Mouse (Mus musculus) layer of hippocampus, adult 11-12 months (tissue): Measurements from ENCODE around the gene Uqcc3.
A peak's percentile ranks its signal among the peaks of the same experiment; 100 is the strongest.
"Not testable (repeated sequence)": the region's sequence is repeated elsewhere in the genome, so short reads cannot be mapped to it uniquely, and the experiment has no call there.

Experiments
- DNase-seq: peaks from one replicate; pipeline ENCODE4 v3.0.0; 2022; ENCODE audit warnings: low spot score

Gene Uqcc3

DNA sequence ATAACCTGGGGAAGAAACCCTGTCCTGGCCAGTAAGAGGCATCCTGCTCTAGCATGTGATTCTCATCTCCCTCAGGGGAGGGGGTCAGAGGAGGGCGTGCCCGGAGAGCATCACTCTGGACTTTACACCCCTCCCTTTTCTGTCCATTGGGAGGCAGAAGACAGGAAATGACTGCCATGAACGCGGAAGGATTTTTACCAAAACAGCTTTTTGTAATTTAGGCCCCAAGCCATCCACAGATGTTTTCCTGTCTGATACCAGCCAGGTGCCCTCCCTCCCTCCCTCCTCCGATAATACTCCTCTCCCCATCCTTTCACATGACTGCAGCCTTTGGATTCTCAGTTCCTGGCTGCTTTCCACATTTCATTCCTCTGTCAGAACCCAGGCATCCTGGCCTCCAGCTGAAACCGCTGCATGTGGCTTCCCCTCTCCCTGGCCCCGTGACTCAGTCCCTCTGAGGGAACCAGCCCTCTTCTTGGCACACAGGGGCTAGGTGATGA, 30.3 kb downstream of the Uqcc3 start, which contains the start of gene Lrrn4cl:
TSS of gene Lrrn4cl (plus strand) at position 367 of the 500 bp plus-strand sequence.
- DNase-seq = no peak

DNA sequence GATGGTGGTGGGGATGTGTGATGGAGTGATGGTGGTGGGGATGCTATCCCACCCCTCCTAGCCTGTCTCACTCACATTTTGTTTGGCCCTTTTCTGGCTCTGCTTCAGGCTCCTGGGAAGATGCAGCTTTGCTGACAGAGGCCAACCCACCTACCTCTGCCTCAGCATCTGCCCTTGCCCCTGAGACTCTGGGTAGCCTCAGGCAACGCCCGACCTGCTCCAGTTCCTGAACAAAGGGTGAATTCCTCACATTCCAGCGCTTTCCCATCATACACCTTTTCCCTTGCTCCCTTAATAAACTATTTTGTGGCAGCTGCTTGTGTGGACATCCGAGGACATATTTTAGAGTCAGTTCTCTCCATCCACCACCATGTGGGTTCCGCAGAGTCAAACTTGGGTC, 32.4 kb downstream of the Uqcc3 start:
- DNase-seq = no peak

DNA sequence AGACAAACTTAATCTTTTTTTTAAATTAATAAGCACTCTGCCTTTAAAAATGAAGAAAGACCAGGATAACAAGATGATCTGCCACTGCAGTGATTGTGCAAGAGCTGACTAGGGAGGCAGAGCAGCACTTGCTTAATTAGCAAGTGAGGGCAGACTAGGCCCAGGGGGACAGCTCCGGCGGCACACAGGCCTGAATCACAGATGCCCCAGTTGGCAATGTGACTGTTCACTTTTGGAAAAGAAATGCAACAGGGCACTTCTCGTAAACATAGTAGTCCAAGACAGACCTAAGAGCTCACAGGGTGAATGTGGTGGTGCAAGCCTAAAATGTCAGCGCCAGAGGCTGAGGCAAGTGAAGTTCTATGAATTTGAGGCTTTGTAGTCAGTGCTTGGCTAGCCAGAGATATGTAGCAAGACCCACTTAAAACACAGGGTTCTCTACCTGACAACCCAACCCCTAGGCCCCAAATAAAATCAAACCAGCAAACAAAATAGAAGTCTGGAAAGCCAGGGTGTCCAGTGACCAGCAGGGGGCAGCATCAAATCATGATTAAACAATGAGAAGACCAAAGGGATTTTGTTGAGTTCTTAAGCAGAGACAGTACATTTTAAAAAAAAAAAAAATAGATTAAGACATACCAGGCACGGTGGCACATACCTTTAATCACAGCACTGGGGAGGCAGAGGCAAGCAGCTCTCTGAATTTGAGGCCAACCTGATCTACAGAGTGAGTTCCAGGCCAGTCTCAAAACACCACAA, 36.2 kb downstream of the Uqcc3 start:
- DNase-seq = peak; percentile 86

DNA sequence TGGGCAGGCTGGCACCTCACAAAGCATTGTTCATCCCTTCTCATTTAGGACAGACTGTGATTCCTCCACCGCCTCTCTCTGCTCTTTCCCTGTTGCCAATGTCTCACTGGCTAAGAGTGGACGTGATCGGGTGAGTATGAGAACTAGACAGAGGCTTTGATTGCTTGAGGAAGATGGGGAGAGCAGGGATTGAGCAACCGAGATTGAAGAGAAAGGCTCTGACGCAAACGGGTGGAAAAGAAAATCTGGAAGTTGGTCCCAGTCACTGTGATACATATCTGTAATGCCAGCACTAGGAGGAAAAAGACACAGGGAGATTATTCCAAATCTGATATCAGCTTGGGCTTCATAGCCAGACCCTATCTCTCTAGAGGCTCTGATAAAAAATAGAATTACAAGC, 37.8 kb downstream of the Uqcc3 start:
- DNase-seq = no peak

- no peak for DNase-seq
Observed at GRCm38 (mm10) chr19:8841012-8841411, 39.7 kb downstream of the Uqcc3 start.

DNA sequence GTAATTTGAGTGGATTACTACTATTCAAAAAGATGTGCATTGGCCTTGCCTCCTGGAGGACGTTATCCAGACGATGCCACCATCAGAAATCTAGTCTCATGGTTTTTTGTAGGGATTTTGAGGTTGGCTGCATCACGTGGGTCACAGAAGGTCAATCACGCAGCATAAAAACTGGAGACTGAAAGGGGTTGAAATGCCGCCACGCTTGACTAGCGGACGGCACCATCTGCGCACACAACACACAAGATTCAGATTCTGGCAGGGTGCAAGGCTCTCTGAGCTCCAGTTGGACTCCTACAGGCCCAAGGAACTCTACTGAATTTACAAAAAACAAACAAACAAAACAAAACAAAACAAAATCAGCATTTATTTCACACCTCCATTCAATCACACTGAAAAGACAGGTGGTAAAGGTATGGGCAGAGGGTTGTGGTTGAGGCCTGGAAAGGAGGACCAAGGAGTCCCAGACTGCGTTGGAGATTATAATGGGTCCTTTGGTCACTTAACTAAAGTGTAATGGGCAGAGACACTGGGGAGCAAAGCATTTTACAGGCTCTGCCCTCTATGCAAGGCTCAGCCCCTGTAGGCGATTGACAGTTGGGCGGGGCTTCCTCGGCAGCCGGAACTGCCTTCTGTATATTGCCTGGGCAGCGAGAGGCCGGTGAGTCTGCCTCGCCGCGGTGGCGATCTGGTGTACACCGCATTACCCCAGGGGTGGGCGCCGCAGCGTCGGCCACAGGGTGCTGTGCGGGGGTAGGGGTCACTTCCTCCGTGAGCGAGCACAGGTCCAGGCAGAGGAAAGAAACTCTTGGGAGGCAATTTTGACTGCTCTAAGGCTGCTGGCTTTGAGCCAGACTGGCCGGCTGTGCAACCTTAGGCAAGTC, 40.6 kb downstream of the Uqcc3 start:
- DNase-seq = peak; percentile 78

DNA sequence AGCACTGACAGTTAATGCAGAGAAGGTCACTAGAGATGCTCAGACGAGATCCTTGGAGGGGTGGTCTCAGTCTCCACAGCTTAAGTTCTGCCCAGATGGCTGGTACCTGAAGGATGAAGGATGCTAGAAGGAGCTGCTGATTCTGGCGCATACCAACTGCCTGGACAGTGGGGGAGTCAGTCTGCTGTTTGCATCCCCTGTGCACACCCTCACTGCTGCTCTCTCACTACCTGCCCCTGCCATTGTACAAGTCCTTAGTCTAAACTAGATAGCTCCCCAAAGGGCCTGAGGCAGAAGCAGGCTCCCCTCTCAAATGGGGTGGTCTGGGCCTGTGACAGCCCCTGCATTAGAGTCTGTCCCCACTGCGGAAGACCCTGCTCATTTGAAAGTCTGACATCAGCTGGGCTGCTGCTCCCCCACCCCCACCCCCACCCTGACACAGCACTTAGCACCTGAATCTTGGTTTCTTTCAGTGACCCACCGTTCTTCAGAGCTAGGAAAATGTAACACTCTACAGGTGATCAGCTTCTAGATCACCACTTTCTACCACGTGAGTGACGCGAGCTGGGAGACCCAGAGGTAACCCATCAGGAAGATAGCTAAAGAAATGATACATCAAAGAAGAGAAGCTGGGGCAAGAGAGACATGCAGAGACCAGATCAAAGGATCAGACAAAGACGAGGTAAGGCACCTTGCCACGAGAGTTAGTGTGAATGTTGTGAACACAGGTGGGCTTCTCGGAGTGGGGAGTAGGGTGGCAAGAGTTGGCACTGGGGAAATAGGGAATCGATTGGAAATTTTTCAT, 41.4 kb downstream of the Uqcc3 start, which contains the start of gene Gng3:
TSS of gene Gng3 (minus strand) at position 92 of the 805 bp plus-strand sequence.
- peak; percentile 78 for DNase-seq

DNA sequence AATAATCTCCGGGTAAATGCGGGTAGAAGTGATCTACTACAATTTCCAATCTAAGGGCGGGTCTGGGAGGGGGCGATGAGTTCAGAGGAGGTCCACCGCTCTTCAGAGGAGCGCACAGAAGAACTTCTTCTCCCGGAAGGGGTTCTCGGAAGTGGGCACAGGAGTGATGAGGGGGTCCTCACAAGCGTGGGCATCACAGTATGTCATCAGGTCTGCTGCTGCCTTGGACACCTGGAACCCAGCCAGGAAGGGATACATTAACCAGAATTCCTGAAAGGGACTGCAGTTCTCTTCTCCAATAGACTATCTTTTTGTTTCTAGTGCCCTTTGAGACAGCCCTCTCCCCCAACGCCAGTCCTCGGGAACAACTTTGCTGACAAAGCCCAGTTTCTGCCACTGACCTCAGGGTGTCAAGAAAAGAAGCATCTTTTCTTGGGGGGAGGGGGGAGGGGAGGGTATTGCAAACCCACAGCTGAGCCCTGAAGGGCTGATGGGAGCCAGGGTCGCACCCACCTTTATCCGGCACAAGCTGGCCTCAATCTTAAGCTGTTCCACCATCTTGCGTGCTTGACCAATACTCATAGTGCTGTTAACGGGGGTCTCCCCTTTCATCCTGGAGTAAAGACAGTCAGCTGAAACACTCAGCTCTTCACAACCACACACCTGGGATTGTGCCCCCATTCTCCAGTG, 42.5 kb downstream of the Uqcc3 start:
- no peak for DNase-seq

DNA sequence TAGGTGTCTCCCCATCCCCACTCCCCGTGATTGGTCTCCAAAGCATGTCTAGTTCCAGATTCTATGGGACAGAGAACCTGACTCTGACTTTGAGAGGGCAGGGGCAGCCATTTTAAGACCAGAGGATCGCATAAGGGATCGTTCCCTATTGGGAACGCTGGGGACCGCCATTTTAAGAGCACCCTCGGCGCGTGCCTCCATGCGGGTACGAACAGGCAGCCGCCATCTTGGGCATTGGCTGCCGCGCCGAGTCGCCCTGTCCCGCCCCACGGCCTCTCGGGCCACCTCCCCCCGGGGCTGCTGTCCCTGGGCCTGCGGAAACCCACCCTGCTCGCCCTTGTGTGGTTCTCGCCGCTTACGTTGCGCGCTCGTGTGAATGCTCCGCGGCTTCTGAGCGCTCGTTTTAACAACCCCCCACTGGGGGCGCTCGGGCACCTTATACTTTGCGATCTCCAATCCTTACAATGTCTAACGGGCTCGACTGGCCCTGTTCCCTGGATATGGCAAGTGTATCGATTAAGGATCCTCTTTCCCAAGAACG, 43.4 kb downstream of the Uqcc3 start, which contains the start of gene Bscl2:
TSS of gene Bscl2 (plus strand) at position 217 of the 541 bp plus-strand sequence.
- peak; percentile 91 for DNase-seq

GRCm38 (mm10) chr19:8836327-8836726, 44.4 kb downstream of the Uqcc3 start:
- not testable (repeated sequence) for DNase-seq

GRCm38 (mm10) chr19:8832971-8833370, 47.8 kb downstream of the Uqcc3 start:
- no peak for DNase-seq

GRCm38 (mm10) chr19:8831262-8831661, 49.5 kb downstream of the Uqcc3 start:
- DNase-seq = no peak

DNA sequence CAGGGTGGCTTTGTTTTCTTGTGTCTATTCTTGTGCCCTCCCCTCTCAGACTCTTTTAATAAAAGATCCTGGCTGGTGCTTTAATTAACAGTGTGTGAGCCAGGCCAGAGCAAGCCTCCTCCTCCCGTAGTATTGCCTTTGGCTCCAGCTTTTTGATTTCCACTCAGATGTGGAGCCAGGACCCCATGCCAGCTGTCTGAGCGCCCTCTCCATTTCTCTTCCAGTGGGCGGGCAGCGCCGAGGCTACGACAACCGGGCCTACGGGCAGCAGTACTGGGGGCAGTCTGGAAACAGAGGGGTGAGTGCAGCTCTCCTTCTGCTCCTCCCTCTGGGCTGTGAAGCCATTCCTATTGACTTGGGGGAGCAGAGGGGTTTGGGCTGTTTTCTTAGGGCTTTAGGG, 50.1 kb downstream of the Uqcc3 start:
- DNase-seq = no peak
